Mouse (Mus musculus) stomach, embryonic 14.5 days (tissue): Measurements from ENCODE around the gene Nde1. TPM values are rescaled to one million over a fixed set of nuclear protein-coding genes. Genes with fewer than 3 reads are reported as not detected.

ENCODE experiments used
- ATAC-seq: fragments of 200-750 bp; cut with Nextera tagmentation; 2 replicates; pipeline ENCODE4 v1.8.0; 2017; ENCODE audit warnings: low read depth, moderate TSS enrichment; ENCODE audit not compliant: insufficient number of reproducible peaks, insufficient read depth, low FRiP score
- H3K27ac ChIP-seq: fragments of 300-500 bp; sonication (generic); 2 replicates; pipeline ENCODE4 v1.5.1; 2014; ENCODE audit warnings: mild to moderate bottlenecking, low read length, moderate library complexity, mixed read lengths
- H3K27me3 ChIP-seq: fragments of 300-500 bp; sonication (generic); 2 replicates; pipeline ENCODE4 v1.6.1; 2014; ENCODE audit warnings: low read length, control low read depth, mixed read lengths; ENCODE audit not compliant: control insufficient read depth, insufficient read depth
- H3K36me3 ChIP-seq: fragments of 300-500 bp; sonication (generic); 2 replicates; pipeline ENCODE4 v1.6.1; 2014; ENCODE audit warnings: mild to moderate bottlenecking, control low read depth, low read length, moderate library complexity, mixed read lengths; ENCODE audit not compliant: control insufficient read depth, insufficient read depth
- H3K4me1 ChIP-seq: fragments of 300-500 bp; sonication (generic); 2 replicates; pipeline ENCODE4 v1.6.1; 2014; ENCODE audit warnings: low read length, control low read depth, mixed read lengths; ENCODE audit not compliant: control insufficient read depth, insufficient read depth
- H3K4me2 ChIP-seq: fragments of 300-500 bp; sonication (generic); replicated peaks from 2 replicates; pipeline ENCODE4 v1.6.1; 2014; ENCODE audit warnings: low read depth, low read length, control low read depth
- H3K4me3 ChIP-seq: fragments of 300-500 bp; sonication (generic); 2 replicates; pipeline ENCODE4 v1.5.1; 2014; ENCODE audit warnings: low read depth, low read length, control low read depth
- H3K9ac ChIP-seq: fragments of 300-500 bp; sonication (generic); replicated peaks from 2 replicates; pipeline ENCODE4 v1.6.1; 2014; ENCODE audit warnings: low read depth, mild to moderate bottlenecking, control low read depth, low read length, moderate library complexity, mixed read lengths
- H3K9me3 ChIP-seq: fragments of 300-500 bp; sonication (generic); 2 replicates; pipeline ENCODE4 v1.6.1; 2016; ENCODE audit warnings: low read depth, low read length, control low read depth; ENCODE audit not compliant: control insufficient read depth
- WGBS: fragments of 180-500 bp; shearing (Covaris S2); extraction: QIAGEN DNeasy Blood & Tissue Kit; methylation state at CpG from one replicate; pipeline ENCODE4 v1.1.7; 2014; 5-methylcytosine and 5-hydroxymethylcytosine counted together
- polyA plus RNA-seq: library from polyadenylated mRNA; unstranded; fragments of >200 nt; fragmentation: Nextera tagmentation; extraction: Ambion mirVana; gene quantifications from 2 replicates; pipeline ENCODE4 v1.2.1, GENCODE M21; 2014

The Nde1 gene
- polyA plus RNA-seq, 1 experiment from 2014 or later: 111 TPM

DNA sequence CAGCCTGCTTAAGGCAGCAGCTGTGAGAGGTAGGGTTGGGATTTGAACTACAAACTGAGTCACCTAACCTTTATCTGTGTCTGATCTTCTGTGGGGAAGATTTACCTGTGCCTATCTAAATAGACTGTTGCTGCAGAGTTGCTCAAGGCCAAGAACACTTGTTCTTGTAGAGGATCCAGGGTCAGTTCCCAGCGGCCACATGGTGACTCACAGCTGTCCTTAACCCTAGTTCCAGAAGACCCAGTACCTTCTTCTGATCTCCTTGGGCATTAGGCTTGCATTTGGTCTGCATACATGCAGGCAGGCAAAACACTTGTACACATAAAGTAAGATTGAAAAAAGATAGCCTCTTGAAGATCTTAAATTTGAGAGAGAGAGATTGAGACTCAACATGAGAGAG, 6.6 kb downstream of the Nde1 start:
- Histone ChIP-seq H3K4me1 (peaks cover 6% of the 10 kb centered on the region; the same call in 1 of the 2 replicates), H3K4me3 (no peak overlapping the region), H3K36me3 (peaks cover 54% of the 10 kb centered on the region), H3K27ac (no peak overlapping the region), H3K9me3 (no peaks in the 10 kb centered on the region), H3K9ac (no peak overlapping the region), H3K4me2 (no peak overlapping the region), H3K27me3 (no peaks in the 10 kb centered on the region)
- no peak for ATAC-seq
- 89% methylated on average over 1 of the region's 1 CpGs for WGBS

- ATAC-seq: no peak
- Histone ChIP-seq H3K4me1 (no peaks in the 10 kb centered on the region), H3K36me3 (peaks cover 82% of the 10 kb centered on the region), H3K9ac (no peak overlapping the region), H3K27ac (no peak overlapping the region), H3K27me3 (no peaks in the 10 kb centered on the region), H3K9me3 (no peaks in the 10 kb centered on the region), H3K4me2 (no peak overlapping the region), H3K4me3 (no peak overlapping the region)
- 53% methylated on average over 3 of the region's 3 CpGs for WGBS
Observed at GRCm38 (mm10) chr16:14178041-14178440, 15.0 kb downstream of the Nde1 start.

DNA sequence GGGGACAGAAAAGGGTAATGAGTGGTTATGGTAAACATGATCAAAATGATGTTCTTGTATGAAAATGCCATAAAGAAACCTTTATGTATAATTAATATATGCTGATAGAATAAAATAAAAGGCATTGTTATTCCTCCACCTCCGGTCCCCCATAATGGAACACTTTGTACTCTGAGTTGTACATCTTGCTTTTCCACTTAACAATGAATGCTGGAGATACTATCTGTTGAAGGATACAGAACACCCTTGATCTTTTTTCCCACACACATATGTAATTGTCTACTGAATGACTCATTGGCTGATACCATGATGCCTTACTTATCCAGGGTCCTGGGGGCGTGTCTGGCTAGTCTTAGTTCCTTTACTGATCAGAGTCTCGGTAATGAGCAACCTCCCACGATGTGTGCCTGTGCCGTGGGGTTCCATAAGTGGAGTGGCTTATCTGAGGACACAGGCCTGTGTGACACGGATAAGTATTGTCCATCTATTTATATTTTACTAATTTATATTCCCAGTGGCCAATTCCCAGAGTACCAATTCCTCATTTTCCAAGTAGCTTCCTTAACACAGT, 17.2 kb downstream of the Nde1 start:
- Histone ChIP-seq H3K9me3 (no peaks in the 10 kb centered on the region), H3K4me1 (no peaks in the 10 kb centered on the region), H3K27me3 (no peaks in the 10 kb centered on the region), H3K36me3 (peaks cover 85% of the 10 kb centered on the region), H3K4me2 (no peak overlapping the region), H3K27ac (no peak overlapping the region), H3K9ac (no peak overlapping the region), H3K4me3 (no peak overlapping the region)
- ATAC-seq: no peak
- WGBS: 84% methylated on average over 6 of the region's 6 CpGs

DNA sequence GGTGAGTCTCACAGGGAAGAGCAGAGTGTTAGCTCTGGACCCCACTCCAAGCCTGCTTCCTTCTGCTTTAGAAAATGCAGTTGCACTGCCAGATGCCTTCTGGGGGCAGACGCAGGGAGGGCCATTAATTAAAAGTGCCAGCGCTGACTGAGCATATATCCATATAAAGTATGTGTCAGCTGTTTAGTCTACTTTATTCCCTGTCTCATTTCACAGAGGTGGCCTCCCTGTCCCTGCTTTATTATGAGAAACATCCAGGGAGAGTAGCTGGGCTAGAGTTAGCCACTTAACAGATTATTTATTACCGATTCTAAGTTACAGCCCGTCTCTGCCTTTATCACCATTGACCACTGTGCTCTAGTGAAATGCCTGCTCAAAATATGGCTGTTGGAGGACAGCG, 19.3 kb downstream of the Nde1 start:
- WGBS: 76% methylated on average over 5 of the region's 5 CpGs
- Histone ChIP-seq H3K4me3 (no peak overlapping the region), H3K27ac (no peak overlapping the region), H3K36me3 (peaks cover 82% of the 10 kb centered on the region), H3K4me1 (no peaks in the 10 kb centered on the region), H3K4me2 (no peak overlapping the region), H3K9me3 (no peaks in the 10 kb centered on the region), H3K27me3 (no peaks in the 10 kb centered on the region), H3K9ac (no peak overlapping the region)
- no peak for ATAC-seq

DNA sequence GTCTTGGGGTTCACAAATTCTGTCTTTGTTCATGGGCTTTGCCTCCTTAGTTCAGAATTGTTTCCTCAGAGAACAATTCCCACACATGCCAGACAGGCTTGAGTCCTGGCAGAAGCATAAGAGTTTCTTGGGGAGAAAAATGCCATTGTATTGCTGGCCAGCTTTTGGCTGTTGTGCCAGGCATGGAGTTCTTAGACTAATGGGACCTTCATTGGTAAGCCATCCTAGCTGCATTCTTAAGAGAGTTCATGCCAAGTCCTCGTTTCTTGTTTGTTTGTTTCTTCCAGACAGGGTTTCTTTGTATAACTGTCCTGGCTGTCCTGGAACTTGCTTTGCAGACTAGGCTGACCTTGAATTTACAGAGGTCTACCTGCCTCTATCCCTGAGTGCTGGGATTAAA, 20.8 kb downstream of the Nde1 start:
- H3K4me2 ChIP-seq: no peak overlapping the region
- H3K4me3 ChIP-seq: no peak overlapping the region
- ATAC-seq: no peak
- no peaks in the 10 kb centered on the region for H3K9me3 ChIP-seq
- peaks cover 85% of the 10 kb centered on the region for H3K36me3 ChIP-seq
- no peaks in the 10 kb centered on the region for H3K27me3 ChIP-seq
- H3K27ac ChIP-seq: no peak overlapping the region
- H3K4me1 ChIP-seq: no peaks in the 10 kb centered on the region
- 70% methylated on average over 1 of the region's 1 CpGs for WGBS
- no peak overlapping the region for H3K9ac ChIP-seq

GRCm38 (mm10) chr16:14185516-14185915, 22.4 kb downstream of the Nde1 start:
- WGBS: 94% methylated on average over 5 of the region's 5 CpGs
- H3K27ac ChIP-seq: no peak overlapping the region
- peaks cover 87% of the 10 kb centered on the region for H3K36me3 ChIP-seq
- no peak for ATAC-seq
- no peaks in the 10 kb centered on the region for H3K4me1 ChIP-seq
- no peak overlapping the region for H3K4me3 ChIP-seq
- no peaks in the 10 kb centered on the region for H3K9me3 ChIP-seq
- no peaks in the 10 kb centered on the region for H3K27me3 ChIP-seq
- H3K9ac ChIP-seq: no peak overlapping the region
- no peak overlapping the region for H3K4me2 ChIP-seq

- ATAC-seq: no peak
- WGBS: 68% methylated on average over 9 of the region's 9 CpGs
- no peak overlapping the region for H3K4me2 ChIP-seq
- H3K9me3 ChIP-seq: no peaks in the 10 kb centered on the region
- no peak overlapping the region for H3K4me3 ChIP-seq
- H3K27me3 ChIP-seq: no peaks in the 10 kb centered on the region
- H3K4me1 ChIP-seq: no peaks in the 10 kb centered on the region
- H3K36me3 ChIP-seq: peaks cover 32% of the 10 kb centered on the region
- H3K27ac ChIP-seq: no peak overlapping the region
- H3K9ac ChIP-seq: no peak overlapping the region
Observed at GRCm38 (mm10) chr16:14194164-14194950, 31.3 kb downstream of the Nde1 start.

- Histone ChIP-seq H3K27ac (no peak overlapping the region), H3K36me3 (peaks cover 22% of the 10 kb centered on the region), H3K9me3 (no peaks in the 10 kb centered on the region), H3K27me3 (no peaks in the 10 kb centered on the region), H3K4me3 (no peak overlapping the region), H3K4me2 (no peak overlapping the region), H3K4me1 (no peaks in the 10 kb centered on the region), H3K9ac (no peak overlapping the region)
- WGBS: 41% methylated on average over 1 of the region's 1 CpGs
- no peak for ATAC-seq
Observed at GRCm38 (mm10) chr16:14195427-14195826, 32.4 kb downstream of the Nde1 start.
